Mouse (Mus musculus) adrenal gland, adult 2 months (tissue): Measurements from ENCODE around the gene Ddx6. TPM values are rescaled to one million over a fixed set of nuclear protein-coding genes. Genes with fewer than 3 reads are reported as not detected.

Experiments used
- DNase-seq: peaks from one replicate; pipeline ENCODE4 v3.0.0; 2021
- polyA plus RNA-seq: library from polyadenylated mRNA; depleted of rRNA; stranded (reverse); fragments of >200 nt; gene quantifications from 2 replicates; pipeline ENCODE4 v1.2.3, GENCODE M21; 2012
- total RNA-seq, 2 experiments: library from RNA; stranded (reverse); gene quantifications; 2 replicates each; pipeline ENCODE4 v1.2.3; 2021

Ddx6 gene
- total and polyA plus RNA-seq, 3 experiments = 9.1 to 121 (median 114) TPM

DNA sequence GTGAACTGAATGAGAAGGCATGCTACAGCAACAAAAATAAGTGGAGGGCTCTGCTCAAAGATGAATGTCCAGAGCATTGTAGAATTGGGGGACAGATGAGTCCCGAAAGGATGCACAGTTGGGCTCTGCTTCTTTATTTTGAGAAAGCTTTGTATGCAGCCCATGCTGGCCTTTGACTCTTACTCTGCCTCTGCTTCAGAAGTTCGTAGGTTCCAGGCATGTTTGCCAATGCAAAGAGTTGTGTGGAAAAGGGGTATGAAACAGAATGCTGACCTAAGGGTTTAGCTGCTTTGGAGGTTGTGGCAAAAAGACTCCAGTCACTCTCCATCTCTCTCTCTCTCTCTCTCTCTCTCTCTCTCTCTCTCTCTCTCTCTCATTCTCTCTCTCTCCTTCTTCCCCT lies 36.9 kb downstream of the Ddx6 start:
- DNase-seq = no peak

DNA sequence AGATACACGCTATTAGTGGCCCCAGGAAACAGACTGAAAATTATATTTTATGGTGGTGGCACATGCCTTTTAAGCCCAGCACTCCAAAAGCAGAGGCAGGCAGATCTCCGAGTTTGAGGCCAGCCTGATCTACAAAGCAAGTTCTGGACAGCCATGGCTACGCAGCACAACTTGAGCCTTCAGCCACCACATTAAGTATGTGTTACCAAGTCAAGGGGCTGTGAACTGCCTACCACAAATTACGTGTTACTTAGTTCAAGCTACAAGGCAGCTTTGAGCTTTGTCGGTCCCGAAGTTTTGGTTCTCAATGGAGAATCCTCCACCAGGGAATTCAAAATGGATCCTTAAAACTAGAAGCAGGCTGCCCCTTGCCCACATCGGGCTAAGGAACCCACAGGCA lies 38.4 kb downstream of the Ddx6 start:
- DNase-seq = no peak

DNA sequence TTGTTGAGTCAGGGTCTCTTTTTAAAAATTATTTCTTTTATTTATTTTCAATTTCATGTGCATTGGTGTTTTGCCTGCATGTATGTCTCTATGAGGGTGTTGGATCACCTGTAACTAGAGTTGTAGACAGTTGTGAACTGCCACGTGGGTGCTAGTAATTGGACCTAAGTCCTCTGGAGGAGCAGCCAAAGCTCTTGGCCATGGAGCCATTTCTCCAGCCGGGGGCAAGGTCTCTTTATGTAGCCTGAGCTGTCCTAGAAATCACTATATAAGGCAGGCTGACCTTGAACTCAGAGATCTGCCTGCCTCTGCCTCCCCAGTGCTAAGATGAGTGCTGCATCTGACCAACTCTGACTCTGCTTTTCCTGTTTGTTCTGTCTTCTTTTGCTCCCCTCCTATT lies 39.5 kb downstream of the Ddx6 start:
- no peak for DNase-seq

DNA sequence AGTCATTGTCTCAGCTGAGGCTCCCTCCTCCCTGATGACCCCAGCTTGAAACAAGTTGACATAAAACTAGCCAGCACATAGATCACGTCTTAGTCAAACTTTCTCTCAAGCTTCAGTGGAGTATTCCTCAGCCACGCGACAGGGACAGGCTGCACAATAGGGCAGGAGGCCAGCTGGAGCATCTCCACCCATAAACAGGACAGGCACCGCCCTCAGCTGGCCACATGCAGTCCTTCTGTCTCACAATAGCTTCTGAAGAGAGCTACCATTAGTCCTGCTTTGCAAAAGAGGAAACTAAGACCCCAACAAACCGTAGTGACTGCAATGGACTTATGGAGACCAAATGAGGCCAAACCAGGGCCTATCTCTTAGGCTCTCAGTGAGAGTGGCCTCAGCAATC lies 40.8 kb downstream of the Ddx6 start:
- DNase-seq = peak; percentile 74

DNA sequence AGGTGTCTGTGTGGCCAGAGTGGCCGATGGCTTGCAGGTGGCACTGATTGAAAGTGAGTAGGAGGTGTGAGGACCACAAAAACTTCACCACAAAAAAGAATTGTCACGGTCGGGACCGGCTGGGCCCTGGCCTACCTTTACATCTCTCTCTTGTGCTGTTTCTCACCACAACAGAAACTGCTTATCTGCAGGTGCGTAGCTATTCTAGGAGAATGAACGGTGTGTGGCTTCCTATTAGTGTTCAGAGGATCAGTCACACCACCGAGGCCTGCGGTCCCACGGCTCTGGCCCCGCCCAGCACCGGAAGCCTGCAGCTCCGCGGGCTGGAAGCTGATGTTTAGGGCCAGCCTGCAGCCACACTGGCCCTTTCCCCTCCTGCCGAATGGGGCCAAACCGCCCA lies 41.2 kb downstream of the Ddx6 start:
- DNase-seq = no peak

DNA sequence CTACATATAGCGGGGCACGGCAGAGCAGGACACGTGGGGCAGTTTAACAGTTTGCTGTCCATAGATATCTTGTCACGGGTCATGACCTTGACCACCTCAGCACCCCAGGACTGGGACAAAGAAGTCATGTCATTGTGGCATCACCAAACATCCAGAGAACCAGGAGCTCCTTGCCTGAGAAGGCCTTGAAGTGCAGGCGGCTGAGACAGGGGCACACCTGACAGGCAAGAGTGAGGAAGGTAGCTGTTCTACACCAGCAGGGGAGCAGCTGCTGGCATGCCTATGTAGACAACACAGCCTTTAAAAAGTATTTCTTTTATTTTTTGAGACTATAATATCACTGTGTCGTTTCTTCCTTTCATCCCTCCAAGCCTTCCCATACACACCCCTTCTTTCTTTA lies 41.7 kb downstream of the Ddx6 start:
- DNase-seq = no peak

DNA sequence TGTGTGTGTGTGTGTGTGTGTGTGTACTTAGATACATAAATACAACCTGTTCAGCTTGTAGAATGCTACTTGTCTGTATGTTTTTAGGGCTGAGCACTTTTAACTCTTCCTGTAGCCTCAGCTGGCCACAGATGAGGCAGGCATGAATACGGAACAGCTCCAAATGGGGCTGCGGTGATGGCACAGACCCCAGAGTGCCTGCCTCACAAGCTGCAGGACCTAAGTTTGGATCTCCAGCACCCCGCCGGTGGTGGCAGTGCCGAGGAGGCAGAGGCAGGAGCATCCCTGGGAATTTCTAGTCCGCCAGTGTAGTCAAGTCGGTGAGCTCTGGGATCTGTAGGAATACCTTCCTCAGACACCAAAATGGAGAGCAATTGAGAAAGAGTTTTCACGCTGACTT lies 42.3 kb downstream of the Ddx6 start:
- no peak for DNase-seq

DNA sequence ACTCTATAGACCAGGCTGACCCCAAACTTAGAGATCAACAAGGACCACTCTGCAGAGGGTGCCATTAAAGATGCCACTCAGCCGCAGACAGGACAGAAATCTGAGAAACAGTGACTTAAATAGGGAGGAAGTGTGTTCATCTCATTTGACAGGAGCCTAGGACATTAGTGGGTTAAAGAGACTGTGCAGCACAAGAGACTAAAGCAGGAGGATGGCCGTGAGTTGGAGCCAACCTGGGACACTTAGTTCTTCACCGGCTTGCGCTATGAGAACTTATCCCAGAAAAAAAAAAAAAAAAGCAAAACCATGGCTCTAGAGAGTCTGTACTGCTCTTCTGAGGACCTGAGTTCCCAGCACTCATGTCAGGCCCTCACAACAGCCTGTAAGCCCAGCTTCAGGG lies 43.0 kb downstream of the Ddx6 start:
- DNase-seq = no peak

DNA sequence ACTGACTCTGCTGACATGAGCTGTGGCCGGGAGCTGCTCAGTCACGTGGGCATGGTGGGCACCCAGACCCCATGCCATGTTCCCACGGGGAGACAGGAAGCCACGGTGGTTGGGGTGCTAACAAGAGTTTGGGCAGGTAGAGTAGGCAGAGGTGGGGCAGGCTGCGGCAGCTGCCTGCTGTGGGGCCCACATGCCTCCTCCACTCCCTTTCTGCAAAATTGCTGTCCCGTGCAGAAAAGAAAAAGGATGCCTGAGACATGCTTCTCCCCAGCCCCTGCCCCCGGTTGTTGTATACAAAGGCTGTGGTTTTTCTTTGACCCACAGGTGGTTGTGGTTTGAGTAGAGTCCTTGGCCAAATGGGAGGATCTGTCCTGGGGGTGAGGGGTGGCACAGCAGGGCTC lies 44.2 kb downstream of the Ddx6 start:
- no peak for DNase-seq

DNA sequence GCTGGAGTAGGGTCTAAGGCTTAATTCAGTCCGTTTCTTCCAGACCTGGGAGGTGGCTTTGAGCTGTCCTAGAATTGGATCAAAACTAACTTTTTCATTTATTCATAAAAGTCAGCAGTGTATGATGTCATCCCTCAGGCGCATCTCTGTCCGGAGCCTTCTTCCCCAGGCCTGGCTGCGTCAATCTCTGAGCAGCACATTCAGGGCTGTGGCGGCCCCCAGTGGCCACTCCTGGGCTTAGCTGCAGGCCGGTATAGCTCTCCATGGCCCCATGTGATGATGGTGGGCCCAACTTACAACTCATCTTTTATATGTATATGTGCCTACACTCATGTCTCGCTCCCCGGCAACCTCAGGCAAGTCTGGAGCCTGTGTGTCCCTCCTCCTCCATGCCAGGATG lies 47.3 kb downstream of the Ddx6 start:
- DNase-seq = peak; percentile 85

DNA sequence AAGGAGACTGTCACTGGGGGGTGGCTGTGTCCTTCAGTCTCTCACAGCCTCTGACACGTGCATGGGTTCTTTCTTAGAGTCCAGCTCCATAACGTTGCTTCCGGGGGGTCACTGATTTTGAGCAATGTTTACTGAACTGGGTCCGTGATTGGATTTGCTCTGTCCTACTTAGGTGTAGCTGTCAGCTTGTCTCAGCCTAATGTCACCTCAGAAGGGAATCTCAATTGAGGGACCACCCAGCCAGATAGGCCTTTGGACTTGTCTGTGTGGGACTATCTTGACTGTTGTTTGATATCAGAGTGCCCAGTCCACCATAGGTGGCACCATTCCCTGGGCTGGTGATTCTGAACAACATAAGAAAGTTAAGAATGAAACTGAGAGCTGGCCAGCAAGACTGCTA lies 49.2 kb downstream of the Ddx6 start:
- no peak for DNase-seq

DNA sequence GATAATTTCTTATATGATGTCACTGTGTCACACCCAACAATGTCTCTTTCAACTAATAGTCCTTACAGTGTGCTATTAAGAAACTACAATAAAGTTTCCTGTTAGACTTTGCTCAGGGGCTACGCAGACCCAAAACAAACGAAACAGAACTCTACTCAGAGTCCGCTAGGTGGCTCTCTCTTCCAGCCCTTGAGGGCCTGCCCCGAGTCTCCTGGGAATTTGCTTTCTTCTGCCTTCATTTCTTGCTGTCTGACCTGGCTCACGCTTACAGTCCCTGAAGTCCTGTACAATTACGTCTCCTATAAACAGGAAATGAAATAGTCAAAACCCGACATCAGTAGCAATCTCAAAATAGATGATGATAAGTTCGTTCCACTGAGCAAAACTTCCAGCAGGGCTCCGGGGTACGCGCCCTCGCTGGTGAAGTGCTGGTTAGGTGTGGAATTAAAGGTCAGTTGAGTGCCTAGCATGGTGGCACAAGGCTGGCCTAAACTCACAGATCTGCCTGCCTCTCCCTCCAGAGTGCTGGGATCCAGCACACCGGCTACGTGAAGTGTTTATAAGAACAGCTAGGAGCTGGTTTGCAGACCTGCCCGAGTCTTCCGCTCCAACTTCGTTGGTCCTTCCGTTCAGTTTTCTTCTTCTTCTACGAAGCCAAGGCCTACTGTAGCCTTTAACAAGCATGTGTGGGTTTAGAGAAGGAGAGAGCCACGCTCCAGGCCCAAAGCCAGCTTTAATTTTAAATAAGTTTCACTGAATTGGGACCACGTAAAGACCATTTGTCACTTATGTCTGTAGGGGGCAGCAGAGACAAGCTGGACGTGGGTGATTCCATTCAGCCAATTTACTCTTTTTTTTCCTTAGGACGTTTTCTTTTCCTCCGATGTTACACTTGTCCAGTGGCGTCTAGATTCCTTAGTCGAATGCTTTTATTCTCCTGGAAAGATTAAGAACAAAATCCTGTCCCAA lies 50.7 kb downstream of the Ddx6 start:
- peak; percentile 64 for DNase-seq

DNA sequence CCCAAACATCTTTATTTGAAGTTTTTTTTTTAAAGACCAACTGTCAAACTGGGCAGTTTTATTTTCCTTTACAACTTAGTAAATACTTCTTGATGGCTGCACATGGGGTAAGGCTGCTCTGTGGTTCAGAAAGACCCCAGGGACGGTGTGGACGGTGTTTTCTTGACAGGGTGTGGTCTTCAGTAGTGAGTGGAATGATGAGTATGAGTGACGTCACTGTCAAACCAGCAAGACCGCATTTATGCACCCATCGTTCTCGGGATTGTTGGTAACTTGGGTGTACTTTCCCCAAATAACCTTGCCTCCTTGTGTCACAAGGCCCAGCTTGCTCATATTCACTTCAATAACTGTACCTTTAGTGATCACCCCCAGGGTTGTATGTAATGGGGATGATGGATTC lies 59.0 kb downstream of the Ddx6 start:
- no peak for DNase-seq

DNA sequence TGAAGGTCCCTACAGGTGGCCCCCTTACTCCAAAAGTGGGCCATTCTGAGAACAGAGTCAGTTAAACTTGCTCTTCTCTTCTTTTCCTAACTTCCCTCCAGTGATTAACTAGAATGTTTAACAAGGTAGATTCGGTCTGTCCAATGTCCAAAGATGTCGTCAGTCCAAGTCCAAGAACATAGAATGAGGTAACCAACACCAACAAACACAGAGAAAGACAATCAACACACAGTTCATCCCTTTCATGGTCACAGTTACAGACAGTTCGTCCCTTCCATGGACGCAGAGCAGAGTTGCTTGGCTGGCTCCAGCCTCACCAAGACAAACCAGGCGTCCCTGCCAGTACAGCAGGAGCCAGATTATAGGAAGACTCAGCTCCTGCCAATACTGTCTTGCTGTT lies 66.7 kb downstream of the Ddx6 start:
- DNase-seq = no peak

DNA sequence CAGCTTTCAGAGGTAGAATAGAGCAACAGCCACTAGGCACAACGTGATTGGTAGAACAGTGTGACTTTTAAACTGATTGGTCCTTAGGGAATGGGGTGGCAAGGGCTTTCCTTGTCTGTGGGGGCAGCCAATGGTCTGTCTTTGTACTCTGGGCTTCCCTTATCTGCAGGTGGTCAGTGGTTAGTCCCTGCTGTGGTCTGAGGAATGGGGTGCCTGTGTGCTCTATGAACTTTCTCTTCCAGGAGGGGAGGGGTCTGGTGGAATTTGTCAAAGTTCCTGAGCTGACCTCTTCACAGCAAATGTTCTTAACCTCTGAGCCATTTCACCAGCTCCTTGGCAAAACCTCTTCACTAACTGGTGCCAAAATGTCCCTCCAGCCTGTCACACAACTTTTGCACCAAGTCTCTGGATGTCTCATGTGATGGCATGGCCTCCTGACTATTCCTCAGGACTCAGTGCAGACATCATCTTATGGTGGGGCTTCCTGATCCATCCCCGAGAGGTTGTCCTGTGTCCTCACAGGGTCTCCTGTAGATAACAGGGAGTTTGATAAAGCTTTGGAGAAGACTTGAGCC lies 67.7 kb downstream of the Ddx6 start:
- DNase-seq = no peak

DNA sequence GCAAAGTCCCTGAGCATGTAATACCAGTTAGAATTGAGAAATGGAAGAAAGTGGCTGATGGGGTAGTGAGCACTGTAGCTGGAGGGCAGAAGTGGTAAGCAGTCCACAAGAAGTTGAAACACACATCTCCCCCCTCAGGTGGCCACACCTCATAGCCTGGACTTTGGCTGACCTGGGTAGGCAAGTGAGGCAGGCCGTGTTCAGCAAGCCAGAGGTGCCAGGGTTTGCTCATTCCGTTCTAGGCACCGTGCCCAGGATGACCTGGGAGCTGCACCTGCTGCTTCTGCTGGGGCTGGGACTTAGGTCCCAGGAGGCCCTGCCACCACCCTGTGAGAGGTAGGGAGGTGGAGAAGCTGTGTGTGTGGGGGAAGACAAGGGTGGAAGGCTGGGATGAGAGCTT lies 68.3 kb downstream of the Ddx6 start, which contains the start of gene Treh:
TSS of gene Treh (plus strand) at position 229 of the 400 bp plus-strand sequence.
- DNase-seq = no peak

DNA sequence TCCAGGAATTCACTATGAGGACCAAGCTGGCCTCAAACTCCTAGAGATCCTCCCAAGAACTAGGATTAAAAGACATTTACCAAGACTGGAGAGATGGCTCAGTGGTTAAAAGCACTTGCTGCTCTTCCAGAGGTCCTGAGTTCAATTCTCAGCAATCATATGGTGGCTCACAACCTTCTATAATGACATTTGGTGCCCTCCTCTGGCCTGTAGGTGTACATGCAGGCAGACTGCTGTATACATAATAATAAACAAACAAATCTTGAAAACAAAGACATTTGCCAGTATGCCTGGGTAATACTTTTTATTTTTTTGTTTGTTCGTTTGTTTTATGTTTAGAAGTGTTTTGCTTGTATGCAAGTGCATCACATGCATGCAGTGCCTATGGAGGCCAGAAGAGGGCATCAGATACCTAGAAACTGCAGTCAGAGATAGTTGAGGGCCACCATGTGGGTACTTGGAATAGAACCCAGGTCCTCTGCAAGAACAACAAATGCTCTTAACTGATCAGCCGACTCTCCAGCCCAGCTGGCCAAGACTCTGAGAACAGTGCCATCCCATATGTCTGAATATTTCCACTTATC lies 73.7 kb downstream of the Ddx6 start:
- DNase-seq = no peak

DNA sequence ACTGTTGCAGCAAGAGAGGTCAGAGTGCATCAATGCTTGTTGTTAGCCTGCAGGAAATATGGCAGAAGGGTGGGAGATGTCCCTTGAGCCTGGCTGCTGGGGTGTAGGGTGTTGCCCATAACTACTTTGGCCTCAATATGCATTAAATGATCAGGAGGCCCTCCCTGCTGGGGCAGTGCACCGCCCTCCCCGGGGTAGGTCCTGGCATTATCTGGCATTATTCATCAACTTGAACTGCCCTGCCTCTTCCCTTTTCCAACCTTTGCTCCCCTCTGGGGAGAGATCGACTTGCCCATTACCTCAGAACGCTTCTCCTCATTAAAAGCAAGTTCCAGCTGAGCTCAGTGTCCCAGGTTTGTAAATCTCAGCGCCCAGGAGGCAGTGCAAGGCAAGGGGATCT lies 74.9 kb downstream of the Ddx6 start:
- no peak for DNase-seq

DNA sequence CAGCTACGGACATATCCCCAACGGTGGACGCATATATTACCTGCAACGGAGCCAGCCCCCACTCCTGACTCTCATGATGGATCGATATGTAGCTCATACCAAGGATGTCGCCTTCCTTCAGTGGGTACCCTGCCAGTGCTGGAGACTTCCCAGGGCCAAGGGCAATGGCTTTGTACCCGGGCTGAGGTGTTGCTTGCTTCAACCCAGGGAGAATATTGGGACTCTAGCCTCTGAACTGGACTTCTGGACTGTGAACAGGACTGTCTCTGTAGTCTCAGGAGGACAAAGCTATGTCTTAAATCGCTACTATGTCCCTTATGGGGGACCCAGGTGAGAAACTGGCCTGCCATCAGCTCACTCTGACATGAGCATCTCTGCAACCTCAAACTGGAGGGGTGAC lies 78.4 kb downstream of the Ddx6 start:
- DNase-seq = no peak

DNA sequence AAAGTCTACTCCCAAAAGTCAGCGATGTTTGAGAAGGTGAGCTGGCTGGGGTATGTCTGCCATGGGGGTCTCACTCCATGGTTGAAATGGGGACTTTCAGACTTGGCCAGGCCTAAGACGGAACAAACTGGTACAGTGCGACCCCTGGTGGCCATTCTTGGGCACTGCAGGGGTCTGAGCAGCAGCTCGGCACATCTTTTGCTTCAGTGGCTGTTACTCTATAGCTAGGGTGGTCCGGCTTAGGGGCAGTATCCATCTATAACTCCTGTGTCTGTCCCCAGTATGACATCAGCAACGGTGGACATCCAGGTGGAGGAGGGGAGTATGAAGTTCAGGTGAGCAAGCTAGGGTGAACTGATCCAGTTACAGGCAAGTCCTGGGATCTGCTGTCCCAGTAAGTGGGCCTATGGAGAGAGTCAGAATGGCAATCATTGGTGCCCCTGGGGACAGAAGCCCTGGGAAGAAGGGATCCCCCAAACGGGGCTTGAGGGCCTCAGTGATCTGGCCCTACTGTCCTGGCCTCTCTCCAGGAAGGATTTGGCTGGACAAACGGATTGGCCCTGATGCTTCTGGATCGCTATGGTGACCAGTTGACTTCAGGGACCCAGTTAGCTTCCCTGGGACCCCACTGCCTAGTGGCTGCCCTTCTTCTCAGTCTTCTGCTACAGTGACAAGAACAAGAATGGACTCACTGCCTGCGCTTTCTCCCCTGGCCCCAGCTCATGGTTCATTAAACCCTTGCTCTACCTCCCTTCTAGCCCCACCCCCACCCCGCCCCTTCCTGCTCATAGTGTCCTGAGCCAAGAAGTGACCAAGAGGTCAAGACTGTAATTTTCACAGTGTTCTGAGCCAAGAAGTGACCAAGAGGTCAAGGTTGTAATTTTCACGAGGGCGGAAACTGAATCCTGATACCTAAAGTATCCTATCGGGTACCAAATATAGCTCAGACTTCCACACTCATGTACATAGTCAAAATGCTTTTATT lies 80.9 kb downstream of the Ddx6 start:
- peak; percentile 66 for DNase-seq

DNA sequence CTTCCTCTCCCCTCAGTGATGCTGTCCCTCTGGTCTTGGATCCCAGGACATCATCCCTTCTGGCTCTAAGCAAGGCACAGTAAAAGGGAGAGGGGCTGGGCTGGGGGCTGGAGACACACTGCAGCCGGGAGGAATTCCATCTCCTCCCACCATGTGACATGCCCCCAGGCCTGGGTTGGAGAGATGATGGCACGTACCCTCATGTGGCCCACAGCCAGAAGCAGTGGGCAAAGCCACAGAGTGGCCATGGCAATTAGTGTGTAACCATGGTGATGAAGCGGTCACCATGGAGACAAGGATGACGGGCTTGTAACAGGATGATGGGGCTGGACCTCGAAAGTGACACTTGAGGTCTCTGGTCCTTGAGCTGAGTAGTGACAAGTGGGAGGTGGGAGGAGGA lies 81.9 kb downstream of the Ddx6 start:
- no peak for DNase-seq

DNA sequence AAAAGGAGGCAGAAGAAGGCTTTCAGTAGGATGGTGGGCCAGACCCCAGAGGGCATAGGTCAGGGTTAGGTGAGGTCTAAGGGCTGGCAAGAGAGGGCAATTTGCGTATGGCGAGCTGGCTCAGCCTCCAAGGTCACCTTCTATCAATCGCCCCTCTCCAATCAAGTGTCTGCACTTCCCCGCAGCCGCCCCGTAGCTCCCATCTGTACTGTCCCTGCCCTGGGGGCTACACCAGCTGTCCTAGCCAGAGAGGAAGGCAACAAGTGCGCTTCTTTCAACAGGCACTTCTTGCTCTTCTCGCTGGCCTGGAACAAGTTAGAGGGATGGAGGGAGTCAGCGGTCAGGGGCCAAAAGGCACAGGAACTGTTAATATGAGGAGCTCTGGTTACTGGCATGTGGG lies 83.3 kb downstream of the Ddx6 start:
- DNase-seq = no peak
